Mouse (Mus musculus) forebrain, embryonic 12.5 days (tissue): ENCODE measurements around the gene Dock4. TPM values are rescaled to one million over a fixed set of nuclear protein-coding genes. Genes with fewer than 3 reads are reported as not detected.
"Not testable (repeated sequence)": the region's sequence is repeated elsewhere in the genome, so short reads cannot be mapped to it uniquely, and the experiment has no call there.

Experiments used
- ATAC-seq: fragments of 200-750 bp; cut with Nextera tagmentation; 2 replicates; pipeline ENCODE4 v1.8.0; 2017; ENCODE audit warnings: moderate TSS enrichment; ENCODE audit not compliant: low FRiP score
- H3K27ac ChIP-seq: fragments of 300-500 bp; sonication (generic); 2 replicates; pipeline ENCODE4 v1.5.1; 2016; ENCODE audit warnings: mild to moderate bottlenecking
- H3K27me3 ChIP-seq: fragments of 300-500 bp; sonication (generic); 2 replicates; pipeline ENCODE4 v1.6.1; 2016; ENCODE audit warnings: mild to moderate bottlenecking
- H3K36me3 ChIP-seq: fragments of 300-500 bp; sonication (generic); replicated peaks from 2 replicates; pipeline ENCODE4 v1.6.1; 2016; ENCODE audit warnings: mild to moderate bottlenecking
- H3K4me1 ChIP-seq: fragments of 300-500 bp; sonication (generic); 2 replicates; pipeline ENCODE4 v1.6.1; 2016
- H3K4me2 ChIP-seq: fragments of 300-500 bp; sonication (generic); 2 replicates; pipeline ENCODE4 v1.6.1; 2016; ENCODE audit warnings: mild to moderate bottlenecking, moderate library complexity
- H3K4me3 ChIP-seq: fragments of 300-500 bp; sonication (generic); replicated peaks from 2 replicates; pipeline ENCODE4 v1.5.1; 2016; ENCODE audit warnings: mild to moderate bottlenecking
- H3K9ac ChIP-seq: fragments of 300-500 bp; sonication (generic); 2 replicates; pipeline ENCODE4 v1.6.1; 2016; ENCODE audit warnings: mild to moderate bottlenecking
- H3K9me3 ChIP-seq: fragments of 300-500 bp; sonication (generic); 2 replicates; pipeline ENCODE4 v1.6.1; 2016
- WGBS: fragments of 180-500 bp; shearing (Covaris S2); methylation state at CpG from one replicate; pipeline ENCODE4 v1.1.7; 2016; 5-methylcytosine and 5-hydroxymethylcytosine counted together
- polyA plus RNA-seq: library from polyadenylated mRNA; unstranded; fragments of >200 nt; fragmentation: Nextera tagmentation; extraction: Ambion mirVana; gene quantifications from 2 replicates; pipeline ENCODE4 v1.2.1, GENCODE M21; 2016

The Dock4 gene
- polyA plus RNA-seq, 1 experiment from 2014 or later: 32.7 TPM

GRCm38 (mm10) chr12:40854705-40855367 is 409.1 kb downstream of the Dock4 start:
- H3K4me1 ChIP-seq: no peaks in the 10 kb centered on the region
- H3K4me2 ChIP-seq: no peak overlapping the region
- WGBS: 90% methylated on average over 7 of the region's 7 CpGs
- ATAC-seq: no peak
- no peaks in the 10 kb centered on the region for H3K9me3 ChIP-seq
- no peak overlapping the region for H3K4me3 ChIP-seq
- H3K27me3 ChIP-seq: no peaks in the 10 kb centered on the region
- no peaks in the 10 kb centered on the region for H3K36me3 ChIP-seq
- no peak overlapping the region for H3K27ac ChIP-seq
- no peak overlapping the region for H3K9ac ChIP-seq

- no peak overlapping the region for H3K27ac ChIP-seq
- no peak overlapping the region for H3K4me3 ChIP-seq
- H3K4me1 ChIP-seq: no peaks in the 10 kb centered on the region
- no peaks in the 10 kb centered on the region for H3K9me3 ChIP-seq
- H3K4me2 ChIP-seq: no peak overlapping the region
- no peak for ATAC-seq
- WGBS: 85% methylated on average over 6 of the region's 7 CpGs
- H3K27me3 ChIP-seq: no peaks in the 10 kb centered on the region
- no peak overlapping the region for H3K9ac ChIP-seq
- H3K36me3 ChIP-seq: no peaks in the 10 kb centered on the region
Observed at GRCm38 (mm10) chr12:40857466-40857865, 411.7 kb downstream of the Dock4 start.

GRCm38 (mm10) chr12:40858763-40859162 is 413.0 kb downstream of the Dock4 start:
- not testable (repeated sequence) for H3K9ac ChIP-seq, H3K9me3 ChIP-seq, H3K27ac ChIP-seq, H3K4me3 ChIP-seq, H3K4me1 ChIP-seq, H3K36me3 ChIP-seq, H3K27me3 ChIP-seq, H3K4me2 ChIP-seq, ATAC-seq
- 85% methylated on average over 6 of the region's 7 CpGs for WGBS

GRCm38 (mm10) chr12:40870387-40870786 is 424.6 kb downstream of the Dock4 start:
- Histone ChIP-seq H3K4me1 (no peaks in the 10 kb centered on the region), H3K27ac (no peak overlapping the region), H3K27me3 (no peaks in the 10 kb centered on the region), H3K9ac (no peak overlapping the region), H3K36me3 (no peaks in the 10 kb centered on the region), H3K4me3 (no peak overlapping the region), H3K4me2 (no peak overlapping the region), H3K9me3 (peaks cover 6% of the 10 kb centered on the region)
- 88% methylated on average over 5 of the region's 5 CpGs for WGBS
- ATAC-seq: no peak

- Histone ChIP-seq H3K9ac (no peak overlapping the region), H3K27ac (no peak overlapping the region), H3K4me1 (no peaks in the 10 kb centered on the region), H3K27me3 (no peaks in the 10 kb centered on the region), H3K4me2 (no peak overlapping the region), H3K4me3 (no peak overlapping the region), H3K9me3 (peaks cover 6% of the 10 kb centered on the region), H3K36me3 (no peaks in the 10 kb centered on the region)
- no peak for ATAC-seq
- 93% methylated on average over 3 of the region's 3 CpGs for WGBS
Observed at GRCm38 (mm10) chr12:40872716-40873115, 427.0 kb downstream of the Dock4 start.

GRCm38 (mm10) chr12:40873267-40873666 is 427.5 kb downstream of the Dock4 start:
- not testable (repeated sequence) for H3K4me2 ChIP-seq, H3K27ac ChIP-seq, ATAC-seq, H3K9me3 ChIP-seq, H3K9ac ChIP-seq, H3K4me1 ChIP-seq, H3K27me3 ChIP-seq, H3K36me3 ChIP-seq, H3K4me3 ChIP-seq
- 84% methylated on average over 7 of the region's 7 CpGs for WGBS

- Histone ChIP-seq H3K27me3 (no peaks in the 10 kb centered on the region), H3K36me3 (no peaks in the 10 kb centered on the region), H3K4me1 (no peaks in the 10 kb centered on the region), H3K9ac (no peak overlapping the region), H3K9me3 (no peaks in the 10 kb centered on the region), H3K27ac (no peak overlapping the region), H3K4me3 (no peak overlapping the region), H3K4me2 (no peak overlapping the region)
- 87% methylated on average over 3 of the region's 3 CpGs for WGBS
- no peak for ATAC-seq
Observed at GRCm38 (mm10) chr12:40884976-40885375, 439.2 kb downstream of the Dock4 start.

- H3K27ac ChIP-seq: no peak overlapping the region
- no peaks in the 10 kb centered on the region for H3K27me3 ChIP-seq
- H3K4me2 ChIP-seq: no peak overlapping the region
- no peaks in the 10 kb centered on the region for H3K9me3 ChIP-seq
- no peak overlapping the region for H3K4me3 ChIP-seq
- 0 out of 2 replicates have a peak, but pooled peaks have one; percentile 6 for ATAC-seq
- 90% methylated on average over 6 of the region's 6 CpGs for WGBS
- no peaks in the 10 kb centered on the region for H3K36me3 ChIP-seq
- H3K4me1 ChIP-seq: no peaks in the 10 kb centered on the region
- H3K9ac ChIP-seq: no peak overlapping the region
Observed at GRCm38 (mm10) chr12:40885377-40885776, 439.6 kb downstream of the Dock4 start.

- no peaks in the 10 kb centered on the region for H3K27me3 ChIP-seq
- no peaks in the 10 kb centered on the region for H3K9me3 ChIP-seq
- WGBS: 63% methylated on average over 2 of the region's 2 CpGs
- no peaks in the 10 kb centered on the region for H3K36me3 ChIP-seq
- no peak overlapping the region for H3K9ac ChIP-seq
- H3K4me2 ChIP-seq: no peak overlapping the region
- H3K27ac ChIP-seq: no peak overlapping the region
- no peaks in the 10 kb centered on the region for H3K4me1 ChIP-seq
- H3K4me3 ChIP-seq: no peak overlapping the region
- no peak for ATAC-seq
Observed at GRCm38 (mm10) chr12:40887496-40887895, 441.7 kb downstream of the Dock4 start.

GRCm38 (mm10) chr12:40888261-40888791 is 442.6 kb downstream of the Dock4 start:
- 70% methylated on average over 2 of the region's 2 CpGs for WGBS
- ATAC-seq: no peak
- Histone ChIP-seq H3K36me3 (no peaks in the 10 kb centered on the region), H3K9ac (no peak overlapping the region), H3K4me3 (no peak overlapping the region), H3K4me1 (no peaks in the 10 kb centered on the region), H3K27me3 (no peaks in the 10 kb centered on the region), H3K9me3 (no peaks in the 10 kb centered on the region), H3K4me2 (no peak overlapping the region), H3K27ac (no peak overlapping the region)

- 67% methylated on average over 1 of the region's 1 CpGs for WGBS
- ATAC-seq: no peak
Observed at GRCm38 (mm10) chr12:40888829-40889228, 443.1 kb downstream of the Dock4 start.

GRCm38 (mm10) chr12:40889534-40889933 is 443.8 kb downstream of the Dock4 start:
- H3K9ac ChIP-seq: no peak overlapping the region
- H3K27ac ChIP-seq: no peak overlapping the region
- WGBS: 93% methylated on average over 3 of the region's 3 CpGs
- H3K27me3 ChIP-seq: no peaks in the 10 kb centered on the region
- no peaks in the 10 kb centered on the region for H3K36me3 ChIP-seq
- no peak for ATAC-seq
- H3K4me3 ChIP-seq: no peak overlapping the region
- H3K4me1 ChIP-seq: no peaks in the 10 kb centered on the region
- no peak overlapping the region for H3K4me2 ChIP-seq
- no peaks in the 10 kb centered on the region for H3K9me3 ChIP-seq

More at GRCm38 (mm10) chr12:40888829-40889228, 443.1 kb downstream of the Dock4 start:
- Histone ChIP-seq H3K4me3 (no peak overlapping the region), H3K9ac (no peak overlapping the region), H3K4me1 (no peaks in the 10 kb centered on the region), H3K27me3 (no peaks in the 10 kb centered on the region), H3K27ac (no peak overlapping the region), H3K36me3 (no peaks in the 10 kb centered on the region), H3K4me2 (no peak overlapping the region), H3K9me3 (no peaks in the 10 kb centered on the region)

- Histone ChIP-seq H3K9me3 (no peaks in the 10 kb centered on the region), H3K36me3 (no peaks in the 10 kb centered on the region), H3K4me1 (no peaks in the 10 kb centered on the region), H3K4me2 (no peak overlapping the region), H3K9ac (no peak overlapping the region), H3K27me3 (no peaks in the 10 kb centered on the region), H3K4me3 (no peak overlapping the region), H3K27ac (no peak overlapping the region)
- no peak for ATAC-seq
Observed at GRCm38 (mm10) chr12:40891168-40891567, 445.4 kb downstream of the Dock4 start.
